Mouse (Mus musculus) embryonic facial prominence, embryonic 14.5 days (tissue): Measurements from ENCODE around the gene Man2b1. TPM values are rescaled to one million over a fixed set of nuclear protein-coding genes. Genes with fewer than 3 reads are reported as not detected.
"Not testable (repeated sequence)": the region's sequence is repeated elsewhere in the genome, so short reads cannot be mapped to it uniquely, and the experiment has no call there.

Source experiments
- ATAC-seq: fragments of 200-750 bp; cut with Nextera tagmentation; 2 replicates; pipeline ENCODE4 v1.8.0; 2017; ENCODE audit warnings: low read depth, moderate number of reproducible peaks, moderate TSS enrichment
- DNase-seq: peaks from one replicate; pipeline ENCODE4 v3.0.0-alpha.2; 2015; ENCODE audit warnings: low spot score
- H3K27ac ChIP-seq: fragments of 300-500 bp; sonication (generic); replicated peaks from 2 replicates; pipeline ENCODE4 v1.5.1; 2014; ENCODE audit warnings: low read depth, mild to moderate bottlenecking, low read length, moderate library complexity
- H3K27me3 ChIP-seq: fragments of 300-500 bp; sonication (generic); replicated peaks from 2 replicates; pipeline ENCODE4 v1.6.1; 2014; ENCODE audit warnings: low read length; ENCODE audit not compliant: control insufficient read depth, insufficient read depth
- H3K36me3 ChIP-seq: fragments of 300-500 bp; sonication (generic); 2 replicates; pipeline ENCODE4 v1.6.1; 2014; ENCODE audit warnings: low read length, mixed read lengths; ENCODE audit not compliant: control insufficient read depth, insufficient read depth
- H3K4me1 ChIP-seq: fragments of 300-500 bp; sonication (generic); 2 replicates; pipeline ENCODE4 v1.6.1; 2014; ENCODE audit warnings: antibody characterized with exemption, low read length; ENCODE audit not compliant: control insufficient read depth, insufficient read depth
- H3K4me2 ChIP-seq: fragments of 300-500 bp; sonication (generic); 2 replicates; pipeline ENCODE4 v1.6.1; 2014; ENCODE audit warnings: low read depth, mild to moderate bottlenecking, low read length, moderate library complexity, mixed read lengths
- H3K4me3 ChIP-seq: fragments of 300-500 bp; sonication (generic); 2 replicates; pipeline ENCODE4 v1.5.1; 2014; ENCODE audit warnings: low read depth, mild to moderate bottlenecking, low read length
- H3K9ac ChIP-seq: fragments of 300-500 bp; sonication (generic); 2 replicates; pipeline ENCODE4 v1.6.1; 2014; ENCODE audit warnings: low read depth, mild to moderate bottlenecking, low read length, moderate library complexity, mixed read lengths
- H3K9me3 ChIP-seq: fragments of 300-500 bp; sonication (generic); 2 replicates; pipeline ENCODE4 v1.6.1; 2016; ENCODE audit warnings: low read length; ENCODE audit not compliant: control insufficient read depth
- WGBS: fragments of 180-500 bp; shearing (Covaris S2); extraction: QIAGEN DNeasy Blood & Tissue Kit; methylation state at CpG from one replicate; pipeline ENCODE4 v1.1.7; 2014; 5-methylcytosine and 5-hydroxymethylcytosine counted together
- polyA plus RNA-seq: library from polyadenylated mRNA; unstranded; fragments of >200 nt; fragmentation: Nextera tagmentation; extraction: Ambion mirVana; gene quantifications from 2 replicates; pipeline ENCODE4 v1.2.1, GENCODE M21; 2014

The Man2b1 gene
- polyA plus RNA-seq, 1 experiment from 2014 or later = 35.6 TPM

GRCm38 (mm10) chr8:85119052-85119981 lies 36.2 kb downstream of the Man2b1 start:
- H3K36me3 ChIP-seq = no peaks in the 10 kb centered on the region
- 0 out of 2 replicates have a peak, but pooled peaks cover 6% of the 10 kb centered on the region for H3K4me1 ChIP-seq
- H3K27ac ChIP-seq = peak overlapping the region; percentile 31
- peak; percentile 94 for ATAC-seq
- H3K4me3 ChIP-seq = peak overlapping the region; percentile 50
- H3K4me2 ChIP-seq = peak overlapping the region; percentile 68
- 6% methylated on average over 34 of the region's 37 CpGs for WGBS
- DNase-seq = peak; percentile 97
- H3K9me3 ChIP-seq = no peaks in the 10 kb centered on the region
- no peaks in the 10 kb centered on the region for H3K27me3 ChIP-seq
- peak overlapping the region; percentile 69 for H3K9ac ChIP-seq

GRCm38 (mm10) chr8:85120251-85120650 lies 37.2 kb downstream of the Man2b1 start:
- H3K27ac ChIP-seq, H3K36me3 ChIP-seq, H3K4me2 ChIP-seq, H3K4me1 ChIP-seq, DNase-seq, H3K9ac ChIP-seq, H3K27me3 ChIP-seq, H3K4me3 ChIP-seq, ATAC-seq, H3K9me3 ChIP-seq: not testable (repeated sequence)
- 77% methylated on average over 5 of the region's 5 CpGs for WGBS

GRCm38 (mm10) chr8:85122995-85123394 lies 39.9 kb downstream of the Man2b1 start, which contains the start of gene Zfp791:
Gene Zfp791 (minus strand): TSS chr8:85123095.
- Histone ChIP-seq H3K4me3 (no peak within 1 kb of the TSS), H3K9me3 (no peaks in the 10 kb centered on the region), H3K4me2 (no peak within 1 kb of the TSS), H3K36me3 (no peaks in the 10 kb centered on the region), H3K27me3 (no peaks in the 10 kb centered on the region), H3K27ac (no peak within 1 kb of the TSS), H3K4me1 (0 out of 2 replicates have a peak, but pooled peaks cover 6% of the 10 kb centered on the region), H3K9ac (no peak within 1 kb of the TSS)
- ATAC-seq (no peak), DNase-seq (no peak)
- 77% methylated on average over 3 of the region's 3 CpGs for WGBS

- DNase-seq (no peak), ATAC-seq (no peak)
- Histone ChIP-seq H3K9me3 (no peaks in the 10 kb centered on the region), H3K4me1 (0 out of 2 replicates have a peak, but pooled peaks cover 4% of the 10 kb centered on the region), H3K4me3 (no peak overlapping the region), H3K4me2 (no peak overlapping the region), H3K36me3 (no peaks in the 10 kb centered on the region), H3K27me3 (no peaks in the 10 kb centered on the region), H3K27ac (no peak overlapping the region), H3K9ac (no peak overlapping the region)
- WGBS = 87% methylated on average over 8 of the region's 8 CpGs
These were observed 40.6 kb downstream of the Man2b1 start for GRCm38 (mm10) chr8:85123691-85124090.

- WGBS = 89% methylated on average over 1 of the region's 1 CpGs
- Histone ChIP-seq H3K27ac (no peak overlapping the region), H3K9ac (no peak overlapping the region)
These were observed 49.3 kb downstream of the Man2b1 start for GRCm38 (mm10) chr8:85132335-85132734.

GRCm38 (mm10) chr8:85135690-85136089 lies 52.6 kb downstream of the Man2b1 start:
- not testable (repeated sequence) for H3K4me1 ChIP-seq, DNase-seq, H3K27me3 ChIP-seq, H3K4me2 ChIP-seq, H3K4me3 ChIP-seq, ATAC-seq, H3K36me3 ChIP-seq, H3K9me3 ChIP-seq, H3K9ac ChIP-seq, H3K27ac ChIP-seq
- WGBS = 81% methylated on average over 2 of the region's 2 CpGs

More at GRCm38 (mm10) chr8:85132335-85132734, 49.3 kb downstream of the Man2b1 start:
- Histone ChIP-seq H3K36me3 (no peaks in the 10 kb centered on the region), H3K4me3 (no peak overlapping the region), H3K9me3 (no peaks in the 10 kb centered on the region), H3K4me2 (no peak overlapping the region), H3K4me1 (no peaks in the 10 kb centered on the region), H3K27me3 (no peaks in the 10 kb centered on the region)
- no peak for DNase-seq
- no peak for ATAC-seq

- DNase-seq (peak; percentile 12), ATAC-seq (no peak)
- 91% methylated on average over 4 of the region's 4 CpGs for WGBS
- Histone ChIP-seq H3K36me3 (no peaks in the 10 kb centered on the region), H3K4me1 (no peaks in the 10 kb centered on the region), H3K4me3 (no peak overlapping the region), H3K9me3 (peaks cover 3% of the 10 kb centered on the region; the same call in 1 of the 2 replicates), H3K4me2 (no peak overlapping the region), H3K9ac (no peak overlapping the region), H3K27ac (no peak overlapping the region), H3K27me3 (no peaks in the 10 kb centered on the region)
These were observed 59.4 kb downstream of the Man2b1 start for GRCm38 (mm10) chr8:85142516-85142915.
